Mouse (Mus musculus): ENCODE results near the gene Bcl2l12.

DNA sequence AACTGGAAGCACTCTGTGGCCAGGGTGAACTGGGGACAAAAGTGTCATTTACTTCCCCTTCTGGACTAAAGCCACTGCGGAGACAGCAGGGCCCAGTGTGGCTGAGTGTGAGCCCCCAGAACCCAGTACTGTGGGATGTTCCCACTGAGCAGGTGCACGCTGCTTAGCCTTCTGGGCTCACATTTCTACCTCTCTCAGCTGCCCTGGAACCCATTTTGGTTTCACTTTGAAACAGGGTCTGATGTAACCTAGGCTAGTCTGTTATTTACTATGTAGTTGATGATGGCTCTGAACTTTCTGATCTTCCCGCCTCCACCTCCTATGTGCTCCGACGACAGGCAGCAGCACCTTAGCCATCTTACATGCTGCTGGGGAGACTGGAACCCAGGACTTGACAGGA, 35.7 kb downstream of the Bcl2l12 start:
- TF ChIP-seq CTCF (IDR thresholded peaks at IDR 0.05; ENCODE audit: low read depth) = no peak
- no peak for TF ChIP-seq EP300 (IDR thresholded peaks at IDR 0.05; ENCODE audit: low read depth)

Measured in liver, embryonic 14.5 days (tissue).